Mouse (Mus musculus) C2C12 (cell line): ENCODE measurements around the gene Smad5. TPM values are rescaled to one million over a fixed set of nuclear protein-coding genes. Genes with fewer than 3 reads are reported as not detected.
A peak's percentile ranks its signal among the peaks of the same experiment; 100 is the strongest.

Experiments used
- H3K27me3 ChIP-seq: one replicate; pipeline ENCODE4 v1.6.1; 2011; ENCODE audit not compliant: control insufficient read depth, insufficient read depth, insufficient read length
- H3K36me3 ChIP-seq: one replicate; pipeline ENCODE4 v1.6.1; 2011; ENCODE audit not compliant: control insufficient read depth, insufficient read depth
- H3K4me3 ChIP-seq: one replicate; pipeline ENCODE4 v1.5.1; 2011; ENCODE audit warnings: mild to moderate bottlenecking, control low read depth; ENCODE audit not compliant: poor library complexity, insufficient read depth, severe bottlenecking
- H3K79me2 ChIP-seq: one replicate; pipeline ENCODE4 v1.6.1; 2011; ENCODE audit not compliant: control insufficient read depth, insufficient read depth
- H3K79me3 ChIP-seq: one replicate; pipeline ENCODE4 v1.6.1; 2011; ENCODE audit warnings: low read depth, control low read depth
- H3ac ChIP-seq: one replicate; pipeline ENCODE3; 2011; ENCODE audit warnings: low read depth; ENCODE audit not compliant: control insufficient read depth, insufficient read length
- CEBPB ChIP-seq: IDR thresholded peaks from one replicate; pipeline ENCODE4 v1.6.1; 2011; ENCODE audit warnings: low read depth, mild to moderate bottlenecking, control low read depth, moderate library complexity
- CTCF ChIP-seq: IDR thresholded peaks from one replicate; pipeline ENCODE4 v1.5.1; 2011; ENCODE audit not compliant: control insufficient read depth, insufficient read depth, insufficient read length
- FOSL1 ChIP-seq: IDR thresholded peaks from one replicate; pipeline ENCODE4 v1.8.0; 2011; ENCODE audit warnings: mild to moderate bottlenecking, low read length; ENCODE audit not compliant: poor library complexity, insufficient read depth, severe bottlenecking
- MAX ChIP-seq: IDR thresholded peaks from one replicate; pipeline ENCODE4 v1.6.1; 2011; ENCODE audit warnings: mild to moderate bottlenecking, control low read depth
- MYOD1 ChIP-seq: IDR thresholded peaks from one replicate; pipeline ENCODE4 v1.6.1; 2011; ENCODE audit warnings: low read depth; ENCODE audit not compliant: control insufficient read depth, insufficient read length
- MYOG ChIP-seq: IDR thresholded peaks from one replicate; pipeline ENCODE4 v1.6.1; 2011; ENCODE audit not compliant: control insufficient read depth, insufficient read length; ENCODE audit errors: extremely low read depth
- USF1 ChIP-seq: IDR thresholded peaks from one replicate; pipeline ENCODE4 v1.6.1; 2011; ENCODE audit warnings: low read depth, mild to moderate bottlenecking, control low read depth, moderate library complexity
- polyA plus RNA-seq: library from polyadenylated mRNA; unstranded; fragments of >200 nt; fragmentation: generic; extraction: Trizol; gene quantifications from one replicate; pipeline ENCODE4 v1.2.1, GENCODE M21; 2012; ENCODE audit warnings: missing spikeins

The Smad5 gene
- polyA plus RNA-seq, 1 experiment: 12.4 TPM

DNA sequence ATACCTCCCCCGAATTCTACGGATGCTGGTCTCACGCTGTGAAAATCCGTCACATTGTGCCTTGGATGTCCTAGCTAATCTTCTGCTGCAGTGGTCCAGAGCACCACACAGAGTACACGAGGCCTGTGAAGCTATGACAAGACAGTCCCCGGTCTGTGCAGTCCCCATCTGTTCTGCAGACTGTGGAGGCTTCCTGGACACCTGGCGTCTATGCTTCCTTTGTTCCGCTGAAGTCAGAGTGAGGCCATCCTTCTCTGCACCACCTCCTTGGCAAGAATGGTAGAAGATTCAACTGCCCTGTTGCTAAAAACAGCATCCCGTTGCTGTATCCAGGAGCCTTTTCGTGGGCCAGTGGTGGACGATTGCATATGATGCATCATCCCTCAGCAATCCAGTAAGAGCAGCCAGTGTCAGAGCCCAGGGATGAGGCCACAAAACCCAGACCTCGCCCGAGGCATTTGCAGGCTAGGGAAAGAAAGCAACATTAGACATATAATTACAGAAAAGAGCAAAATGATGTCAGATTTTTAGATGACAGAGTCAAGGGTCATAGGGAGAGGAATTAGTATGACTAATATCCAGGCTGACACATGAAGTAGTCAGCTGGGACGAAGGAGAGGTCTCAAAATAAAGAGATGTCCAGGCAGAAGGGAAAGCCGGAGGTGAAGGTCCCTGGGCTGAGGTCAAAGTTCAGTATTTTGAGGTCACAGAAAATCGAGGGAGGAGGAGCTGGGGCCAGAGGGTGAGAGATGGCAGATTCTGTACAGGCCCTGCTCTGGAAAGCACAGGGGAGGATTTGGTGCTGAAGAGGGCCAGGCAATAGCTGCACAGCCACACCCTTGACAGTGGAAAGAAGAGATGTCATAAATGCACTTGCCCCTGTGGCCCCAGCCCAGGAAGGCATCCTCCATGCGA is 38.3 kb upstream of the Smad5 start:
- H3ac ChIP-seq: no peak overlapping the region
- H3K79me2 ChIP-seq: no peaks in the 10 kb centered on the region
- TF ChIP-seq FOSL1 (no peak), MYOG (no peak), CEBPB (peak; percentile 23), MAX (no peak), MYOD1 (peak; percentile 42), USF1 (no peak)
- H3K36me3 ChIP-seq: no peaks in the 10 kb centered on the region
- no peak overlapping the region for H3K4me3 ChIP-seq
- H3K27me3 ChIP-seq: no peaks in the 10 kb centered on the region
- H3K79me3 ChIP-seq: no peaks in the 10 kb centered on the region

- Histone ChIP-seq H3ac (no peak overlapping the region), H3K4me3 (no peak overlapping the region), H3K79me2 (no peaks in the 10 kb centered on the region), H3K79me3 (no peaks in the 10 kb centered on the region), H3K36me3 (no peaks in the 10 kb centered on the region), H3K27me3 (no peaks in the 10 kb centered on the region)
- TF ChIP-seq CTCF (no peak), FOSL1 (no peak), MYOD1 (no peak), USF1 (no peak), CEBPB (no peak), MYOG (no peak), MAX (no peak)
Observed at GRCm38 (mm10) chr13:56671206-56671605, 31.6 kb upstream of the Smad5 start.

DNA sequence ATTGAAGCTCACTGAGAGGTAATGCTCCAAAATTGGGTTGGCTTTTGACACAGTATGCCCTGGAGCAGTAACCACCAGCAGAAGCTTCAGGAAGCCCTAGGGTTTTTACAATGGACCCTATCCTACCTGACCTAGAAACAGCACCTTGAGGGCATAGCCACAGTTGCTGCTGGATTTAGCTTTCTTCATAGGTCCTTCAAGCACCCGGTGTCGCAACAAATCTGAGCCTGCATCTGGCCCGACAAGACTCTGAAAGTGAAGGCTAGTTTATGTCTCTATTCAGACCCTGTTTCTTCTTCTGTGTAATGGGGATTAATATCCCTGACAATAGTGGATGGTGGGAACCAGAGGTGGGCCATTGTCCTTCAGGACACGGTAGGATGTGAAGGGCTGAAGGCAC is 25.1 kb upstream of the Smad5 start:
- Histone ChIP-seq H3K36me3 (no peaks in the 10 kb centered on the region), H3K79me3 (no peaks in the 10 kb centered on the region), H3ac (no peak overlapping the region), H3K4me3 (no peak overlapping the region), H3K27me3 (no peaks in the 10 kb centered on the region), H3K79me2 (no peaks in the 10 kb centered on the region)
- TF ChIP-seq MYOG (no peak), FOSL1 (no peak), CEBPB (no peak)

- H3K79me3 ChIP-seq: no peaks in the 10 kb centered on the region
- no peak overlapping the region for H3ac ChIP-seq
- H3K79me2 ChIP-seq: no peaks in the 10 kb centered on the region
- H3K36me3 ChIP-seq: no peaks in the 10 kb centered on the region
- no peak overlapping the region for H3K4me3 ChIP-seq
- no peak for TF ChIP-seq MYOG
- TF ChIP-seq CEBPB: no peak
- no peak for TF ChIP-seq CTCF
- no peak for TF ChIP-seq FOSL1
- TF ChIP-seq MAX: no peak
- TF ChIP-seq MYOD1: no peak
- no peaks in the 10 kb centered on the region for H3K27me3 ChIP-seq
Observed at GRCm38 (mm10) chr13:56678188-56678787, 24.5 kb upstream of the Smad5 start.

- H3K79me3 ChIP-seq: no peaks in the 10 kb centered on the region
- H3K4me3 ChIP-seq: no peak overlapping the region
- no peaks in the 10 kb centered on the region for H3K79me2 ChIP-seq
- no peaks in the 10 kb centered on the region for H3K27me3 ChIP-seq
- TF ChIP-seq MYOD1: peak; percentile 12
- TF ChIP-seq USF1: no peak
- no peak overlapping the region for H3ac ChIP-seq
- H3K36me3 ChIP-seq: no peaks in the 10 kb centered on the region
Observed at GRCm38 (mm10) chr13:56678826-56679504, 23.8 kb upstream of the Smad5 start.

DNA sequence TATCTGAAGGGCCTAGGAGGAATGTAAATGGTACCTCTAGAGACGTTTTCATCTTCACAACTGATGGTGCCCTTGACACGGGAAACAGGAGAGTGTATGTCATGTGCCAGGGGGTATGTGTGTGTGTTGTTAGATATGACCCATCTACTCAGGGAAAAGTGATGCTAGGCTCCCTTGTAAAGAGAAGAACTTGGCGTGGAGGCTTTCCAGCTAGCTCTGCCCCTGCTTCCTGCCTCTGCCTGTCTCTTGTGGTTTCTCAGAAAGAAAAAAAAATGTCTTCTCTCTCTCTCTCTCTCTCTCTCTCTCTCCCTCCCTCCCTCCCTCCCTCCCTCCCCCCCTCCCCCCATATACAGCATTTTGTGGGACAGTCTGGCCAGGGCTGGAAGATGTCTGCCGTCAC is 20.9 kb upstream of the Smad5 start:
- TF ChIP-seq MYOG (no peak), CEBPB (no peak), FOSL1 (no peak), MYOD1 (no peak), CTCF (no peak), USF1 (no peak), MAX (no peak)
- Histone ChIP-seq H3K27me3 (peaks cover 12% of the 10 kb centered on the region), H3ac (no peak overlapping the region), H3K36me3 (no peaks in the 10 kb centered on the region), H3K79me3 (no peaks in the 10 kb centered on the region), H3K79me2 (no peaks in the 10 kb centered on the region), H3K4me3 (no peak overlapping the region)
